Mouse (Mus musculus) stomach, postnatal 0 days (tissue): ENCODE results near the gene Atp6v1b1.

ENCODE experiments used
- CTCF ChIP-seq: IDR thresholded peaks from 2 replicates; pipeline ENCODE4 v1.5.1; 2016; ENCODE audit warnings: antibody characterized with exemption, low read depth, mild to moderate bottlenecking, moderate library complexity
- EP300 ChIP-seq: optimal IDR thresholded peaks from 2 replicates; pipeline ENCODE3; 2016; ENCODE audit warnings: antibody characterized with exemption

GRCm38 (mm10) chr6:83710361-83711066 lies 32.3 kb upstream of the Atp6v1b1 start:
- TF ChIP-seq CTCF (no peak), EP300 (no peak)
